17 mouse cellular contexts compared by ENCODE assay signal in genomic region chr9:72810607-72811006, GRCm38 (mm10). TPM values are rescaled to one million over a fixed set of nuclear protein-coding genes. Genes with fewer than 3 reads are reported as not detected.
DNase-seq lines count a peak whose midpoint lies in the region; ATAC-seq and TF ChIP-seq lines count a peak whose summit lies in the region.
"Had no signal": no experiment of that assay in that cellular context is flagged by ENCODE, and none has a peak within 500 bp of the region (broad histone marks: within the 10 kb centered on the region; RNA-seq: fewer than 3 reads in every experiment).

No protein-coding gene starts in this region.

- no peak overlapping the region for H3K27ac ChIP-seq in liver, embryonic 15.5 days (replicated peaks)
- peak overlapping the region; percentile 66 for H3K27ac ChIP-seq in ES-Bruce4 (ENCODE audit: insufficient read depth, low read length)
- H3K27ac ChIP-seq: forebrain, embryonic 12.5 days; hindbrain, embryonic 14.5 days had no signal

- no peaks in the 10 kb centered on the region for H3K9me3 ChIP-seq in liver, embryonic 15.5 days (replicated peaks)
- H3K9me3 ChIP-seq in ES-Bruce4 (replicated peaks; ENCODE audit: control insufficient read depth, insufficient read depth, low read length, poor library complexity, severe bottlenecking) = peaks cover 4% of the 10 kb centered on the region; the same call in 1 of the 2 replicates
- H3K9me3 ChIP-seq: forebrain, embryonic 12.5 days had no signal

- DNase-seq in liver (no peak), R1 (ENCODE audit: low read depth, low spot score) (peak; percentile 79)
- DNase-seq in large intestine, adult 2 months (ENCODE audit: low read depth, low spot score) = peak; percentile 21
- DNase-seq in lung, postnatal 36 days = no peak
- DNase-seq in frontal cortex, postnatal 14 days (ENCODE audit: low spot score in 2 of 2) = no peak
- DNase-seq: adrenal gland, adult 2 months; cerebellum, adult 2 months; gastrocnemius, postnatal 14 days; heart, postnatal 10 days; kidney, adult 2 months; kidney, postnatal 25 days; left cerebral cortex, postnatal 4 days had no signal

- peaks cover 59% of the 10 kb centered on the region for H3K27me3 ChIP-seq in liver, embryonic 15.5 days
- peaks cover 9% of the 10 kb centered on the region for H3K27me3 ChIP-seq in ES-Bruce4 (ENCODE audit: control insufficient read depth, insufficient read depth, low read length, poor library complexity, severe bottlenecking)

- no peak for TF ChIP-seq EP300 in ES-Bruce4 (IDR thresholded peaks at IDR 0.05; ENCODE audit: insufficient read depth, low read depth, low read length)

- H3K36me3 ChIP-seq in liver, embryonic 15.5 days (replicated peaks) = no peaks in the 10 kb centered on the region
- no peaks in the 10 kb centered on the region for H3K36me3 ChIP-seq in ES-Bruce4 (ENCODE audit: control insufficient read depth, insufficient read depth, low read length, poor library complexity, severe bottlenecking)
- H3K36me3 ChIP-seq: forebrain, embryonic 12.5 days had no signal

- no peak overlapping the region for H3K4me2 ChIP-seq in liver, embryonic 15.5 days
- H3K4me2 ChIP-seq: forebrain, embryonic 12.5 days; hindbrain, embryonic 14.5 days had no signal

- no peak overlapping the region for H3K4me3 ChIP-seq in liver, embryonic 15.5 days (replicated peaks)
- H3K4me3 ChIP-seq in ES-Bruce4 (ENCODE audit: low read depth, low read length) = no peak overlapping the region
- H3K4me3 ChIP-seq: forebrain, embryonic 12.5 days had no signal

- no peak for TF ChIP-seq CTCF in ES-Bruce4 (IDR thresholded peaks at IDR 0.05; ENCODE audit: low read depth, low read length)

- 30% methylated on average over 5 of the region's 5 CpGs for WGBS in liver, embryonic 15.5 days (ENCODE audit: insufficient replicate concordance)
- WGBS in large intestine, adult 2 months = 23% methylated on average over 5 of the region's 5 CpGs

- TF ChIP-seq POLR2A in ES-Bruce4 (IDR thresholded peaks at IDR 0.05; ENCODE audit: insufficient read depth, low read length) = no peak

- ATAC-seq in liver, embryonic 15.5 days (ENCODE audit: insufficient read depth) = peak; percentile 75
- ATAC-seq: CD4-positive, CD25-positive, alpha-beta regulatory T cell, adult 4 months had no signal

- H3K4me1 ChIP-seq in liver, embryonic 15.5 days (replicated peaks) = peaks cover 15% of the 10 kb centered on the region
- H3K4me1 ChIP-seq in ES-Bruce4 (ENCODE audit: control insufficient read depth, insufficient read depth, low read length) = peaks cover 2% of the 10 kb centered on the region

- no peak overlapping the region for H3K9ac ChIP-seq in liver, embryonic 15.5 days
- H3K9ac ChIP-seq in ES-Bruce4 (ENCODE audit: low read depth, poor library complexity, severe bottlenecking) = no peak overlapping the region
- H3K9ac ChIP-seq: forebrain, embryonic 12.5 days; hindbrain, embryonic 14.5 days had no signal

RNA-seq across cellular contexts. Expression of gene Prtg, which starts 3.9 kb away (rescaled TPM):
- 0.08 and 0.15 TPM in 2 replicates for polyA plus RNA-seq in liver, embryonic 15.5 days (2015; fragmentation: Nextera tagmentation; extraction: Ambion mirVana)
- 72.4 and 78.5 TPM in 2 replicates for polyA plus RNA-seq in ES-Bruce4 (2011; ENCODE audit: insufficient read depth, insufficient read length, low read depth, missing spikeins)
- polyA plus RNA-seq in large intestine, adult 2 months (2012; rRNA removed) = 0.03 and 0.20 TPM in 2 replicates

Comparison
In these comparisons a context has a peak if more than half of its experiments do, and no peak if none do; other contexts are left out.
1. DNase-seq: peak in R1 (single experiment) and large intestine, adult 2 months (single experiment); none in liver (single experiment), lung, postnatal 36 days (single experiment) and frontal cortex, postnatal 14 days (0 of 2).
2. RNA of gene Prtg, which starts 3.9 kb away (polyA plus RNA-seq): 72.4 to 78.5 TPM in ES-Bruce4; 0.03 to 0.20 TPM in large intestine, adult 2 months and 0.08 to 0.15 TPM in liver, embryonic 15.5 days; every median in the first group is over 10 times any median in the second.